15 mouse cellular contexts compared by ENCODE assay signal in genomic region chr13:90521758-90522245, GRCm38 (mm10).
DNase-seq lines count a peak whose midpoint lies in the region; ATAC-seq and TF ChIP-seq lines count a peak whose summit lies in the region.
"Had no signal": no experiment of that assay in that cellular context is flagged by ENCODE, and none has a peak within 500 bp of the region (broad histone marks: within the 10 kb centered on the region; RNA-seq: fewer than 3 reads in every experiment).

No protein-coding gene starts in this region.

- in situ Hi-C loops in CH12.LX (cut with MboI; ENCODE audit: low pct_ligation_motif_present, low pct_unique_long_range_greater_than_20kb, low sequenced_read_pairs) = no loop called here

- no peak for ATAC-seq in heart, embryonic 12.5 days (ENCODE audit: insufficient number of reproducible peaks, low FRiP score)
- ATAC-seq in intestine, embryonic 16.5 days = peak; percentile 56
- ATAC-seq: midbrain, embryonic 13.5 days had no signal

- H3K4me1 ChIP-seq in heart, embryonic 12.5 days (replicated peaks) = peaks cover 18% of the 10 kb centered on the region
- H3K4me1 ChIP-seq in CH12.LX (ENCODE audit: control insufficient read depth in 1 of 2, insufficient read depth in 2 of 2) = peaks cover 0 to 5% of the 10 kb centered on the region in 2 experiments; a peak in 2 of 4 replicates
- no peaks in the 10 kb centered on the region for H3K4me1 ChIP-seq in intestine, embryonic 16.5 days (ENCODE audit: control insufficient read depth, insufficient read depth, low read length)
- H3K4me1 ChIP-seq: forebrain, embryonic 12.5 days; liver, embryonic 15.5 days; midbrain, embryonic 13.5 days had no signal

- peak overlapping the region; percentile 62; the same call in 1 of the 2 replicates for H3K27ac ChIP-seq in heart, embryonic 12.5 days (ENCODE audit: poor library complexity, severe bottlenecking)
- no peak overlapping the region for H3K27ac ChIP-seq in CH12.LX (ENCODE audit: insufficient read depth, low read depth)
- H3K27ac ChIP-seq in intestine, embryonic 16.5 days (ENCODE audit: low read length) = peak overlapping the region; percentile 53
- H3K27ac ChIP-seq: embryonic facial prominence, embryonic 15.5 days; forebrain, embryonic 12.5 days; layer of hippocampus, adult 2 months; liver, embryonic 15.5 days; midbrain, embryonic 13.5 days had no signal

- dilution Hi-C loops in CH12.LX (cut with MboI; ENCODE audit: extremely low pct_ligation_motif_present, extremely low pct_unique_long_range_greater_than_20kb, low sequenced_read_pairs) = no loop called here

- no peak overlapping the region for H3K9ac ChIP-seq in heart, embryonic 12.5 days
- no peak overlapping the region for H3K9ac ChIP-seq in CH12.LX (ENCODE audit: insufficient read depth, low read depth)
- no peak overlapping the region for H3K9ac ChIP-seq in intestine, embryonic 16.5 days (ENCODE audit: low read depth, low read length)
- H3K9ac ChIP-seq: embryonic facial prominence, embryonic 15.5 days; forebrain, embryonic 12.5 days; liver, embryonic 15.5 days; midbrain, embryonic 13.5 days had no signal

- DNase-seq in adrenal gland, postnatal 10 days = peak; percentile 14
- no peak for DNase-seq in adrenal gland, adult (ENCODE audit: inconsistent age in 2 of 2, low spot score in 1 of 2)
- DNase-seq in heart, postnatal 4 days = no peak
- DNase-seq in CH12.LX (ENCODE audit: extremely low read depth) = peak; percentile 2
- DNase-seq in thymus, adult 18-20 months = no peak
- no peak for DNase-seq in left cerebral cortex, postnatal 14 days (ENCODE audit: low spot score in 2 of 2)
- DNase-seq: cerebellum, postnatal 10 days; lung, postnatal 36 days had no signal

- WGBS in heart, embryonic 12.5 days = 31% methylated on average over 4 of the region's 4 CpGs
- WGBS in intestine, embryonic 16.5 days = 38% methylated on average over 4 of the region's 4 CpGs

- TF ChIP-seq CTCF in CH12.LX (conservative IDR thresholded peaks at IDR 0.05 in 1 of 2, IDR thresholded peaks at IDR 0.05 in 1 of 2; ENCODE audit: low read depth in 2 of 2, low read length in 2 of 2) = no peak

- H3K36me3 ChIP-seq in heart, embryonic 12.5 days = no peaks in the 10 kb centered on the region
- H3K36me3 ChIP-seq in CH12.LX (replicated peaks in 1 of 2; ENCODE audit: control insufficient read depth in 1 of 2, insufficient read depth in 1 of 2, low read length in 1 of 2) = no peaks in the 10 kb centered on the region
- no peaks in the 10 kb centered on the region for H3K36me3 ChIP-seq in intestine, embryonic 16.5 days (ENCODE audit: control insufficient read depth, insufficient read depth, low read length)
- H3K36me3 ChIP-seq: embryonic facial prominence, embryonic 15.5 days; forebrain, embryonic 12.5 days; liver, embryonic 15.5 days; midbrain, embryonic 13.5 days had no signal

- intact Hi-C loops in left cerebral cortex, postnatal 14 days (cut with DNase I) = no loop called here

- TF ChIP-seq RAD21 in CH12.LX (IDR thresholded peaks at IDR 0.05; ENCODE audit: low read depth, low read length) = no peak

- TF ChIP-seq EP300 in CH12.LX (IDR thresholded peaks at IDR 0.05; ENCODE audit: low read length) = no peak

- TF ChIP-seq POLR2A in CH12.LX (IDR thresholded peaks at IDR 0.05; ENCODE audit: low read depth, low read length) = no peak

- no peaks in the 10 kb centered on the region for H3K79me2 ChIP-seq in CH12.LX (replicated peaks; ENCODE audit: control insufficient read depth, extremely low read depth, insufficient read depth, poor library complexity, severe bottlenecking)

- H3K27me3 ChIP-seq in heart, embryonic 12.5 days (replicated peaks) = no peaks in the 10 kb centered on the region
- H3K27me3 ChIP-seq in CH12.LX (replicated peaks) = no peaks in the 10 kb centered on the region
- H3K27me3 ChIP-seq in intestine, embryonic 16.5 days (replicated peaks; ENCODE audit: control insufficient read depth, insufficient read depth, low read length) = no peaks in the 10 kb centered on the region
- H3K27me3 ChIP-seq: embryonic facial prominence, embryonic 15.5 days; forebrain, embryonic 12.5 days; liver, embryonic 15.5 days; midbrain, embryonic 13.5 days had no signal

- H3K4me2 ChIP-seq in heart, embryonic 12.5 days = no peak overlapping the region
- peak overlapping the region; percentile 73 for H3K4me2 ChIP-seq in CH12.LX (ENCODE audit: insufficient read depth, low read depth, poor library complexity, severe bottlenecking)
- H3K4me2 ChIP-seq in intestine, embryonic 16.5 days (ENCODE audit: low read depth, low read length) = no peak overlapping the region
- H3K4me2 ChIP-seq: embryonic facial prominence, embryonic 15.5 days; forebrain, embryonic 12.5 days; liver, embryonic 15.5 days; midbrain, embryonic 13.5 days had no signal

- no peak overlapping the region for H3K4me3 ChIP-seq in heart, embryonic 12.5 days
- H3K4me3 ChIP-seq in CH12.LX (replicated peaks in 1 of 3; ENCODE audit: low read depth in 2 of 3, low read length in 2 of 3, poor library complexity in 1 of 3) = no peak overlapping the region
- no peak overlapping the region for H3K4me3 ChIP-seq in intestine, embryonic 16.5 days (ENCODE audit: low read length)
- H3K4me3 ChIP-seq: embryonic facial prominence, embryonic 15.5 days; forebrain, embryonic 12.5 days; layer of hippocampus, adult 2 months; liver, embryonic 15.5 days; midbrain, embryonic 13.5 days had no signal

- H3K9me3 ChIP-seq in heart, embryonic 12.5 days (replicated peaks) = no peaks in the 10 kb centered on the region
- H3K9me3 ChIP-seq in CH12.LX (replicated peaks; ENCODE audit: low read length) = no peaks in the 10 kb centered on the region
- no peaks in the 10 kb centered on the region for H3K9me3 ChIP-seq in intestine, embryonic 16.5 days (ENCODE audit: control insufficient read depth, low read length)
- H3K9me3 ChIP-seq: embryonic facial prominence, embryonic 15.5 days; forebrain, embryonic 12.5 days; liver, embryonic 15.5 days; midbrain, embryonic 13.5 days had no signal

TF ChIP-seq in CH12.LX, 34 proteins besides CTCF, POLR2A, EP300 and RAD21:
- TF ChIP-seq SMC3 (IDR thresholded peaks at IDR 0.05; ENCODE audit: low read depth, low read length) (no peak), MYC (IDR thresholded peaks at IDR 0.05; ENCODE audit: low read depth, low read length) (no peak), HCFC1 (IDR thresholded peaks at IDR 0.05; ENCODE audit: low read depth, low read length) (no peak), TBP (conservative IDR thresholded peaks at IDR 0.05; ENCODE audit: low read depth, low read length) (no peak), MEF2A (IDR thresholded peaks at IDR 0.05; ENCODE audit: borderline replicate concordance, low read depth, low read length) (no peak), MAZ (IDR thresholded peaks at IDR 0.05; ENCODE audit: low read depth, low read length) (no peak), IRF4 (IDR thresholded peaks at IDR 0.05; ENCODE audit: low read depth, low read length) (no peak), NELFE (IDR thresholded peaks at IDR 0.05; ENCODE audit: low read depth, low read length) (no peak), MXI1 (IDR thresholded peaks at IDR 0.05; ENCODE audit: low read depth, low read length) (no peak), RCOR1 (conservative IDR thresholded peaks at IDR 0.05; ENCODE audit: low read depth, low read length) (no peak), JUN (IDR thresholded peaks at IDR 0.05; ENCODE audit: insufficient read depth, low read depth, low read length) (no peak), POLR2AphosphoS2 (IDR thresholded peaks at IDR 0.05; ENCODE audit: low read depth, low read length) (no peak), ELF1 (IDR thresholded peaks at IDR 0.05; ENCODE audit: low read depth, low read length) (no peak), USF2 (conservative IDR thresholded peaks at IDR 0.05; ENCODE audit: low read depth, low read length) (no peak), BHLHE40 (IDR thresholded peaks at IDR 0.05; ENCODE audit: low read depth, low read length) (no peak)

Comparison
In these comparisons a context has a peak if more than half of its experiments do, and no peak if none do; other contexts are left out.
1. DNase-seq: peak in adrenal gland, postnatal 10 days (single experiment) and CH12.LX (single experiment); none in adrenal gland, adult (0 of 2), heart, postnatal 4 days (single experiment), thymus, adult 18-20 months (0 of 2) and left cerebral cortex, postnatal 14 days (0 of 2).